Comparison of ENCODE assay signal across 9 mouse cellular contexts in the genomic region with DNA sequence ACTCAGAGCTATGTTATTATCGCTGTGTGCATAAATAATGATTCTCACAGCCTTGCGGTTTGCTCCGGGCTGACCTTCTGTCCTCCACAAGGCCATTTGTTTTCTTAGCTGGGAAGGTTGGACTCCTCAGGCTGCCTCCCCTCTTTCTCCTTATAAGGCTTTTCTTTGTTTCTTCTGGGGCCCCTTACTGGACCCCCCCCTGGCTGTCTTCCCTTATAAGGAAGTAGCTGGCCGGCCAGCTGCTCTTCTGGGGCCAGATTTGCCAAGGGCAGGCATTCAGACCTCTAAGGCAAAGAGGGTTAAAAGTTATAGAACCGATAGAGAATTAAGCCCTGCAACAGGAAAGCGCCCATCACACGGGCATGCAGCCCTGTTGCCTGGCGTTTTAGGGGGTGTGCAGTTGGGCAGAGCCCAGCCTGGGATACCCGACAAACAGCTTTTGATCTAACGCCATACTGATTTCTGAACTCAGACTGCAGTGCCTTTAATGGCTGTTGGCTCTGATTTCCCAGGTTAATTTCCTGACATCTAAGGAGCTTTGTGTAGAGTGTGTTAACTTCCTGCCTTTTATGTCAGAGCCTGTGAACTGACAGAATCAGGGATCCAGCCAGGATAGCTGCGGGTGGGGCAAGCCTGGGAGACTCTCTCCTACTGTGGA.
DNase-seq lines count a peak whose midpoint lies in the region; ATAC-seq and TF ChIP-seq lines count a peak whose summit lies in the region.
"Had no signal": no experiment of that assay in that cellular context is flagged by ENCODE, and none has a peak within 500 bp of the region (broad histone marks: within the 10 kb centered on the region; RNA-seq: fewer than 3 reads in every experiment).

No protein-coding gene starts in this region.

- H3K27me3 ChIP-seq in liver, embryonic 12.5 days (replicated peaks): no peaks in the 10 kb centered on the region
- no peaks in the 10 kb centered on the region for H3K27me3 ChIP-seq in liver, postnatal 0 days (ENCODE audit: insufficient read depth, low read length)
- H3K27me3 ChIP-seq in heart, embryonic 13.5 days (replicated peaks): no peaks in the 10 kb centered on the region
- no peaks in the 10 kb centered on the region for H3K27me3 ChIP-seq in midbrain, embryonic 14.5 days (ENCODE audit: control insufficient read depth, insufficient read depth, low read length)

- no peak for TF ChIP-seq EP300 in liver, postnatal 0 days (IDR thresholded peaks at IDR 0.05; ENCODE audit: low read depth)

- no peak overlapping the region for H3K4me3 ChIP-seq in liver, embryonic 12.5 days
- no peak overlapping the region for H3K4me3 ChIP-seq in liver, postnatal 0 days (ENCODE audit: low read depth, low read length)
- 0 out of 2 replicates have a peak overlapping the region, but pooled peaks have one; percentile 1 for H3K4me3 ChIP-seq in heart, embryonic 13.5 days
- no peak overlapping the region for H3K4me3 ChIP-seq in midbrain, embryonic 14.5 days (replicated peaks; ENCODE audit: low read depth, low read length)

- ATAC-seq in liver, embryonic 12.5 days: no peak; the same call in 1 of the 2 replicates
- no peak for ATAC-seq in liver, postnatal 0 days
- ATAC-seq in heart, embryonic 13.5 days (ENCODE audit: extremely low read depth, insufficient number of reproducible peaks, low FRiP score, low TSS enrichment): no peak
- peak; percentile 35 for ATAC-seq in midbrain, embryonic 14.5 days (ENCODE audit: low FRiP score, low TSS enrichment)

- H3K9ac ChIP-seq in liver, embryonic 12.5 days: no peak overlapping the region
- no peak overlapping the region for H3K9ac ChIP-seq in liver, postnatal 0 days (replicated peaks)
- H3K9ac ChIP-seq in heart, embryonic 13.5 days: peak overlapping the region; percentile 41
- no peak overlapping the region for H3K9ac ChIP-seq in midbrain, embryonic 14.5 days (replicated peaks; ENCODE audit: low read length)

- no peaks in the 10 kb centered on the region for H3K36me3 ChIP-seq in liver, embryonic 12.5 days
- no peaks in the 10 kb centered on the region for H3K36me3 ChIP-seq in liver, postnatal 0 days (replicated peaks; ENCODE audit: insufficient read depth, low read length)
- no peaks in the 10 kb centered on the region for H3K36me3 ChIP-seq in heart, embryonic 13.5 days
- no peaks in the 10 kb centered on the region for H3K36me3 ChIP-seq in midbrain, embryonic 14.5 days (ENCODE audit: control insufficient read depth, insufficient read depth, low read length)
- H3K36me3 ChIP-seq: G1E had no signal

- H3K9me3 ChIP-seq in liver, embryonic 12.5 days (replicated peaks): no peaks in the 10 kb centered on the region
- no peaks in the 10 kb centered on the region for H3K9me3 ChIP-seq in liver, postnatal 0 days (ENCODE audit: low read length)
- no peaks in the 10 kb centered on the region for H3K9me3 ChIP-seq in heart, embryonic 13.5 days
- H3K9me3 ChIP-seq in midbrain, embryonic 14.5 days (ENCODE audit: control insufficient read depth, low read length): no peaks in the 10 kb centered on the region

- H3K27ac ChIP-seq in liver, embryonic 12.5 days: no peak overlapping the region; the same call in 1 of the 2 replicates
- H3K27ac ChIP-seq in liver, postnatal 0 days (ENCODE audit: low read depth): no peak overlapping the region
- peak overlapping the region; percentile 82 for H3K27ac ChIP-seq in heart, embryonic 13.5 days (replicated peaks)
- H3K27ac ChIP-seq in midbrain, embryonic 14.5 days (replicated peaks; ENCODE audit: low read depth, low read length): peak overlapping the region; percentile 53

- no peak for DNase-seq in liver, postnatal 0 days
- peak; percentile 76 for DNase-seq in kidney, postnatal 10 days
- DNase-seq in midbrain, embryonic 14.5 days: peak; percentile 61
- DNase-seq in cerebellum, adult 9-10 months: no peak
- DNase-seq in right cerebral cortex, postnatal 10 days (ENCODE audit: low spot score in 2 of 2): no peak
- DNase-seq in urinary bladder, postnatal 25 days (ENCODE audit: low spot score): no peak

- H3K4me2 ChIP-seq in liver, embryonic 12.5 days: peak overlapping the region; percentile 26; the same call in 1 of the 2 replicates
- H3K4me2 ChIP-seq in liver, postnatal 0 days (ENCODE audit: low read depth, low read length): no peak overlapping the region
- peak overlapping the region; percentile 48 for H3K4me2 ChIP-seq in heart, embryonic 13.5 days
- H3K4me2 ChIP-seq in midbrain, embryonic 14.5 days (ENCODE audit: low read length): peak overlapping the region; percentile 14

- no peak for TF ChIP-seq CTCF in liver, postnatal 0 days (IDR thresholded peaks at IDR 0.05; ENCODE audit: low read depth)

- WGBS in liver, embryonic 12.5 days (ENCODE audit: insufficient replicate concordance): 18% methylated on average over 11 of the region's 11 CpGs
- WGBS in liver, postnatal 0 days (ENCODE audit: insufficient replicate concordance): 28% methylated on average over 11 of the region's 11 CpGs
- 7% methylated on average over 11 of the region's 11 CpGs for WGBS in heart, embryonic 13.5 days
- 4% methylated on average over 11 of the region's 11 CpGs for WGBS in midbrain, embryonic 14.5 days

- peaks cover 53% of the 10 kb centered on the region for H3K4me1 ChIP-seq in liver, embryonic 12.5 days
- H3K4me1 ChIP-seq in liver, postnatal 0 days (ENCODE audit: insufficient read depth): peaks cover 16% of the 10 kb centered on the region
- H3K4me1 ChIP-seq in heart, embryonic 13.5 days: peaks cover 57% of the 10 kb centered on the region
- peaks cover 30% of the 10 kb centered on the region for H3K4me1 ChIP-seq in midbrain, embryonic 14.5 days (ENCODE audit: control insufficient read depth, insufficient read depth, low read length)

Comparison
In these comparisons a context has a peak if more than half of its experiments do, and no peak if none do; other contexts are left out.
1. H3K27ac ChIP-seq: peak in heart, embryonic 13.5 days (single experiment) and midbrain, embryonic 14.5 days (single experiment); none in liver, embryonic 12.5 days (single experiment) and liver, postnatal 0 days (single experiment).
2. DNase-seq: peak in kidney, postnatal 10 days (single experiment) and midbrain, embryonic 14.5 days (single experiment); none in liver, postnatal 0 days (single experiment), cerebellum, adult 9-10 months (single experiment), right cerebral cortex, postnatal 10 days (0 of 2) and urinary bladder, postnatal 25 days (single experiment).